Mouse (Mus musculus): ENCODE measurements at regions not wholly inside any gene's neighbourhood (a gene's known extent, or its start where the extent isn't known, plus 50 kb on each side); places are given as distances from the start of the nearest gene placed in this dataset.
A peak's percentile ranks its signal among the peaks of the same experiment; 100 is the strongest.

- no peaks in the 10 kb centered on the region for H3K36me3 ChIP-seq (replicated peaks)
- 61% methylated on average over 8 of the region's 8 CpGs for WGBS
- DNase-seq (ENCODE audit: low spot score) = peak; percentile 12
- no peaks in the 10 kb centered on the region for H3K27me3 ChIP-seq (replicated peaks; ENCODE audit: low read depth, poor library complexity, severe bottlenecking)
- no peaks in the 10 kb centered on the region for H3K9me3 ChIP-seq
- H3K27ac ChIP-seq (replicated peaks) = peak overlapping the region; percentile 48; the same call in 1 of the 2 replicates
- H3K4me3 ChIP-seq = no peak overlapping the region
- H3K4me1 ChIP-seq = peaks cover 13% of the 10 kb centered on the region
These were observed 63.9 kb downstream of the Tmco5 start for GRCm38 (mm10) chr2:116942321-116942791.

GRCm38 (mm10) chr2:116948538-116948937 lies 70.0 kb downstream of the Tmco5 start:
- WGBS = 66% methylated on average over 3 of the region's 3 CpGs
- DNase-seq (ENCODE audit: low spot score) = no peak
- Histone ChIP-seq H3K36me3 (replicated peaks) (no peaks in the 10 kb centered on the region), H3K4me1 (no peaks in the 10 kb centered on the region), H3K9me3 (no peaks in the 10 kb centered on the region), H3K4me3 (no peak overlapping the region), H3K27me3 (replicated peaks; ENCODE audit: low read depth, poor library complexity, severe bottlenecking) (no peaks in the 10 kb centered on the region), H3K27ac (replicated peaks) (no peak overlapping the region)

DNA sequence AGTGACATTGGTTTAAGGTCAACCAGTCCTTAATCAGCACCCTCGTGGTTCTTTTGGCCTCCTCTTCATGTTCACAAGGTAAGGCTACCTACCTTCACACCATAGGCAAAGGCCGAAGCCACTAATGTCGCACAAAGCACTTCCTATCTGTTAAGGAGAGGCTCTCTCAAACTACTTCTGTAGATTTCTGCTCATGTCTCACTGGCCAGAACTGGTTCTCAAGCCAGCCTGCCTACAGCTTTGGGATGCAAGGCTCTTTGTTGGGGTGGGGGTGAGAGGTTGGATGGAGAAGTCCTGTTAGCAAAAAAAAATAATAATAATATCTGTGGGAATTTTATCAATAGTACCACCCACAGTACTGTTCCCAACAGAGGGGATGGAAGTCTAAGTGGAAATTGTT lies 71.2 kb downstream of the Tmco5 start:
- DNase-seq (ENCODE audit: low spot score) = no peak
- no peaks in the 10 kb centered on the region for H3K36me3 ChIP-seq (replicated peaks)
- H3K4me1 ChIP-seq = no peaks in the 10 kb centered on the region
- no peaks in the 10 kb centered on the region for H3K27me3 ChIP-seq (replicated peaks; ENCODE audit: low read depth, poor library complexity, severe bottlenecking)
- H3K9me3 ChIP-seq = no peaks in the 10 kb centered on the region
- WGBS = 85% methylated on average over 3 of the region's 3 CpGs
- no peak overlapping the region for H3K27ac ChIP-seq (replicated peaks)
- no peak overlapping the region for H3K4me3 ChIP-seq

- whole genome bisulfite sequencing = 88% methylated on average over 5 of the region's 5 CpGs
- Histone ChIP-seq H3K9me3 (no peaks in the 10 kb centered on the region), H3K36me3 (replicated peaks) (no peaks in the 10 kb centered on the region), H3K27me3 (replicated peaks; ENCODE audit: low read depth, poor library complexity, severe bottlenecking) (no peaks in the 10 kb centered on the region), H3K4me3 (no peak overlapping the region), H3K4me1 (no peaks in the 10 kb centered on the region), H3K27ac (replicated peaks) (no peak overlapping the region)
- DNase-seq (ENCODE audit: low spot score) = no peak
These were observed 71.7 kb downstream of the Tmco5 start for GRCm38 (mm10) chr2:116950154-116950553.

DNA sequence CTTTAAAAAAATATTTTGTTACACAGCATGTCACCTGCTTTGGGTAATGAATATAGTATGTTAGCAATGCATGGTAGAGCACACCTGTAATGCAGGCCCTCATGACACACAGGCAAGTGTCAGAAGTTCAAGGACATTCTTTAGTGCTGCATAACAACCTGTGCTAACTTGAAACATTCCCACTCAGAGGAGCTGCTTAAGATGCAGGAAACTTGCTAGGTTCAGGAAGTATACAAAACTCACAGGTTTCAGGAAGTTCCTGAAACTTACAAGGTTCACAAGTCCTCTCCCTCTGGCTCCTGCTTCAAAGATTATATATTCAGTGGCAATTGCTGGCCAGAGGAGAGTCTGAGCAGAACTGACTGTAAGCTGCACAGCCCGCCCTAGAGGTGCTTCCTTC lies 73.0 kb downstream of the Tmco5 start:
- no peaks in the 10 kb centered on the region for H3K9me3 ChIP-seq
- no peaks in the 10 kb centered on the region for H3K36me3 ChIP-seq (replicated peaks)
- no peak overlapping the region for H3K4me3 ChIP-seq
- no peaks in the 10 kb centered on the region for H3K27me3 ChIP-seq (replicated peaks; ENCODE audit: low read depth, poor library complexity, severe bottlenecking)
- 93% methylated on average over 1 of the region's 1 CpGs for WGBS
- no peaks in the 10 kb centered on the region for H3K4me1 ChIP-seq
- no peak overlapping the region for H3K27ac ChIP-seq (replicated peaks)
- no peak for DNase-seq (ENCODE audit: low spot score)

DNA sequence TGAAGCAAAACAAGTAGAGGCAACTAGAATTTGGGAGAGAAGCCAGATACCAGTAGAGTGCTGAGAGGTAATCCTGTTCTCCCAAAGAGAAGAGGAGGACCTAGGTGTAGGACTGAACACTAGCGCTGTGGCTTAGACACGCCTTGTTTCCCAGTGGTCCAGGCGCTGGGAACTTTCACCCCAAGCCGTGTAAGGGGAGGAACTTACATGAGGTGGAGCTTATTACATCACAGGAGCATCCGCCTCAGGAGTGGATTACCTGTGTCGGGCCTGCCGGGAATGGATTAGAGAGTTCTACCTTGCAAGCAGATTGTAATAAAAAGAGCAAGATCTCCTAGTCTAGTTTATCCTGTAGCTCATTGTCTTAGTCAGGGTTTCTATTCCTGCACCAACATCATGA lies 75.8 kb downstream of the Tmco5 start:
- WGBS = 91% methylated on average over 7 of the region's 7 CpGs
- H3K27ac ChIP-seq (replicated peaks) = no peak overlapping the region
- no peak overlapping the region for H3K4me3 ChIP-seq
- no peaks in the 10 kb centered on the region for H3K9me3 ChIP-seq
- H3K4me1 ChIP-seq = peaks cover 7% of the 10 kb centered on the region; the same call in 1 of the 2 replicates
- no peak for DNase-seq (ENCODE audit: low spot score)
- no peaks in the 10 kb centered on the region for H3K36me3 ChIP-seq (replicated peaks)
- no peaks in the 10 kb centered on the region for H3K27me3 ChIP-seq (replicated peaks; ENCODE audit: low read depth, poor library complexity, severe bottlenecking)

DNA sequence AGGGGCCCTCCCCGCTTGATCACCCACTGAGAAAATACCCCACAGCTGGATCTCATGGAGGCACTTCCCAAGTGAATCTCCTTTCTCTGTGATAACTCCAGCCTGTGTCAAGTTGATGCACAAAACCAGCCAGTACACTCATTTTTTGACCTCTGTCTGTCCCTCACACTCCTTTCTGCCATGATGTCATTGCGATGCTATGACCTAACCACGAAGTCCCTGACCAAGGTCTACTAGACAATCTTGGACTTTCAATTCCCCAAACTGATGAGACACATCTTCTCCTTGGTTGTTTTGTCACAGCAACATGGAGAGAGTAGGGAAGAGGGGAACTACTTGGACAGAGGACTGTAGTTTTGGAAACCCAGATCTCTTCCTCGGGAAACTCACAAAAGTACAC lies 76.4 kb downstream of the Tmco5 start:
- Histone ChIP-seq H3K4me1 (peaks cover 7% of the 10 kb centered on the region; the same call in 1 of the 2 replicates), H3K4me3 (no peak overlapping the region), H3K27ac (replicated peaks) (no peak overlapping the region), H3K36me3 (replicated peaks) (no peaks in the 10 kb centered on the region), H3K27me3 (replicated peaks; ENCODE audit: low read depth, poor library complexity, severe bottlenecking) (no peaks in the 10 kb centered on the region), H3K9me3 (no peaks in the 10 kb centered on the region)
- DNase-seq (ENCODE audit: low spot score) = no peak
- 93% methylated on average over 4 of the region's 4 CpGs for WGBS

GRCm38 (mm10) chr2:116963116-116963873 lies 84.8 kb downstream of the Tmco5 start:
- WGBS = 86% methylated on average over 8 of the region's 8 CpGs

DNA sequence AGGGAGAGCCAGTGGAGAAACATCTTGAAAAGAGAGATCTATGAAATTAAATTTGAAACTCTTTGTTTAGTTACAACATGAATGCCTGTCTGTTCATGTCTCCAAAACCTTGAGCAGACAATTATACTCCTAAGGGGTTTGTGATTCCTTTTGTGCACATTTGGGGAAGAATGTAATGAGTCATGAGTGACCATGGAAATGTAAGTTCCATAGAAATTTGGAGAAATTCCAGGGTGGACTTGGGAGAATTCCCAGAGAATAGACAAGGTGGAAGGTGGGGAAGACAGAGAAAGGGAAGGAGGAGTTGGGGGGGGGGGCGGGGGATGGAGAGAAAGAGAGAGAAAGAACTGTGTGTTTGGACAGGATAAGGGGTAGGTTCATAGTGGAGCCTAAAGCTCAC lies 87.8 kb downstream of the Tmco5 start:
- no peaks in the 10 kb centered on the region for H3K36me3 ChIP-seq (replicated peaks)
- DNase-seq (ENCODE audit: low spot score) = no peak
- 89% methylated on average over 1 of the region's 1 CpGs for WGBS
- no peaks in the 10 kb centered on the region for H3K9me3 ChIP-seq
- H3K4me3 ChIP-seq = no peak overlapping the region
- H3K4me1 ChIP-seq = peaks cover 4% of the 10 kb centered on the region
- H3K27ac ChIP-seq (replicated peaks) = no peak overlapping the region
- peaks cover 11% of the 10 kb centered on the region for H3K27me3 ChIP-seq (replicated peaks; ENCODE audit: low read depth, poor library complexity, severe bottlenecking)

More at GRCm38 (mm10) chr2:116963116-116963873, 84.8 kb downstream of the Tmco5 start:
- Histone ChIP-seq H3K9me3 (no peaks in the 10 kb centered on the region), H3K4me3 (no peak overlapping the region), H3K36me3 (replicated peaks) (no peaks in the 10 kb centered on the region), H3K27ac (replicated peaks) (no peak overlapping the region), H3K4me1 (no peaks in the 10 kb centered on the region), H3K27me3 (replicated peaks; ENCODE audit: low read depth, poor library complexity, severe bottlenecking) (no peaks in the 10 kb centered on the region)
- DNase-seq (ENCODE audit: low spot score) = no peak

- Histone ChIP-seq H3K4me3 (peak overlapping the region; percentile 41), H3K27me3 (replicated peaks; ENCODE audit: low read depth, poor library complexity, severe bottlenecking) (peaks cover 11% of the 10 kb centered on the region), H3K36me3 (replicated peaks) (no peaks in the 10 kb centered on the region), H3K27ac (replicated peaks) (peak overlapping the region; percentile 98), H3K4me1 (peaks cover 60% of the 10 kb centered on the region), H3K9me3 (no peaks in the 10 kb centered on the region)
- DNase-seq (ENCODE audit: low spot score) = peak; percentile 80
- WGBS = 5% methylated on average over 9 of the region's 9 CpGs
These were observed 93.4 kb downstream of the Tmco5 start for GRCm38 (mm10) chr2:116971666-116972613.

- Histone ChIP-seq H3K4me1 (peaks cover 66% of the 10 kb centered on the region), H3K27ac (replicated peaks) (peak overlapping the region; percentile 98), H3K4me3 (peak overlapping the region; percentile 41), H3K9me3 (no peaks in the 10 kb centered on the region), H3K36me3 (replicated peaks) (no peaks in the 10 kb centered on the region), H3K27me3 (replicated peaks; ENCODE audit: low read depth, poor library complexity, severe bottlenecking) (peaks cover 11% of the 10 kb centered on the region)
- 1% methylated on average over 6 of the region's 6 CpGs for WGBS
- DNase-seq (ENCODE audit: low spot score) = peak; percentile 68
These were observed 94.1 kb downstream of the Tmco5 start for GRCm38 (mm10) chr2:116972614-116972985.

- no peak for DNase-seq (ENCODE audit: low spot score)
- Histone ChIP-seq H3K27me3 (replicated peaks; ENCODE audit: low read depth, poor library complexity, severe bottlenecking) (peaks cover 11% of the 10 kb centered on the region), H3K4me1 (peaks cover 74% of the 10 kb centered on the region), H3K9me3 (no peaks in the 10 kb centered on the region), H3K36me3 (replicated peaks) (no peaks in the 10 kb centered on the region), H3K27ac (replicated peaks) (peak overlapping the region; percentile 98), H3K4me3 (no peak overlapping the region)
- WGBS = 34% methylated on average over 3 of the region's 3 CpGs
These were observed 95.0 kb downstream of the Tmco5 start for GRCm38 (mm10) chr2:116973441-116973840.
